Mouse (Mus musculus): ENCODE results near the gene Olfr58. TPM values are rescaled to one million over a fixed set of nuclear protein-coding genes. Genes with fewer than 3 reads are reported as not detected.
"Not testable (repeated sequence)": the region's sequence is repeated elsewhere in the genome, so short reads cannot be mapped to it uniquely, and the experiment has no call there.

The Olfr58 gene
- not detected in 2 replicates for polyA plus RNA-seq (2015; fragmentation: Nextera tagmentation; extraction: Ambion mirVana)

DNA sequence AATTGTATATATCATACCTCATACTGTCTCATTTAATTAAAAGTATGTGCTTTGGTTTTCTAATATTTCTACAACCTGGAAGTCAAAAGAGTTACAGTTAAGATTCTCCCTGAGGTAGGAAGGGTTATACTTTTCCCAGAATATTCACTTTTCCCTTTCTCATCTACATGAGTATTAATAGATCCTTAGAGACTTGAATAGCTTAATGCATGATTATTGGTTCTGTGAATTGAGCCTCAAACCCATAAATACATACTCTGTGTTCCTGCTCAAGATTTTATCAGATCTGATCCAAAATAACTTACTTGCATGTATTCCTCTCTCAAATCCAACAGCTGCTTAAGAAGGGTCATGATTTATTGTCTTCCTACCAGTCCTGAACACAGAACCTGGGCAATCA, at the start of gene Olfr58:
TSS of gene Olfr58 (plus strand) at position 301 of the 400 bp plus-strand sequence.
- DNase-seq (ENCODE audit: low spot score) = no peak

DNA sequence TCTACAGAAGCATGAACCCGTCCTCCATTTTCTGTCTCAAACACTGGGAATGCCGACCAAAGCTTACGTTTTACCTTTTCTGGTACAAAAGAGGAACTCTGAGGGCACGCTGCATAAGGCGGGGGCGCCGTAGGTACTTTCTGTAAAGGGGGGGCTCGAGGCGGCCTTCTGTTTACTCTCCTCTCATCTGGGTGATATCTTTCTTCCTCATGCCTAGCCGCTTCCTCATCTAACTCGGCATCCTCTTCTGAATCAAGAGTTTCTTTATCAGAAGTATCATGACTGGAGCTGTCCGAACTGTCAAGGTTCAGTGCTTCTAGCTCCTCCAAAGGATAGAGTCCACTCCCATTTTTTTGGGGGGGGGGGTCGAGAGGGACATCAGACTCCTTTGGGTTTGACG, 10.9 kb upstream of the Olfr58 start:
- no peak for DNase-seq (ENCODE audit: low spot score)

DNA sequence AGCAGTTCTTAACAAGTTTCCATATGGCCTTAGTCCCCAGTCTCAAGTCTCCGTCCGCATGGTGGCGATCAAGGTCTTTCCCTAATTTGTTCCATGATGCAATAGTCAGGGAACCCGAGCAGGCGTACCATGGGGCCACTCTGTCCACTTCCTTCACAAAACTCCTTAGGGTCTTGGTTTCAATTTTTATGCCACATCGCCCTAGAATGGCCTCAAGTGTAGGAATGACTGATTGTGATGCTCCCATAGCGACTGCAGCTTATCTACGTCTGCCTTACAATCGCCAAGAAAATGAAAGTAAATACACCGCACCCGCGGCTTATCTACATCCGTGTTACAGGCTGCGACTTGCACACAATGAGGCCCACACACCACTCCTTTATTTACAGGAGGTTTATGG, 10.4 kb upstream of the Olfr58 start:
- no peak for DNase-seq (ENCODE audit: low spot score)

DNA sequence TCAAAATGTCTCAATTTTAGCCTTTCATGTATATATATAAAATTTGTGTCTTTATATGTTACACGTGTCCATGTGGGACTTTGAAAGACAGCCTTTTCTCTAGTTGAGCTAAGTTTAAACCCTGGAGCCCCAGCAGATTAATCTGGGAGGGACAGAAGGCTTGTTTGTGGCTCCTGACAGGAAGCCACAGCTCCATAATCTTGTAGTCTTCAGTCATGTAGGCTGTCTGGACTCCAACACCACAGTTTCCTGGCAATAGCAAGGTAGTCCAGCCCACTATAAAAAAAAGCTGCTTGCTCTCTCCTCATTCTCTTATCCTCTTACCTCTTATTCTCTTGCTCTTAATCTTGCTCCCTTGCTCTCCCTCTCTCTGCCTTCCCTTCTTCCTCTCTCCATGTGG, 22.9 kb downstream of the Olfr58 start:
- no peak for DNase-seq (ENCODE audit: low spot score)

DNA sequence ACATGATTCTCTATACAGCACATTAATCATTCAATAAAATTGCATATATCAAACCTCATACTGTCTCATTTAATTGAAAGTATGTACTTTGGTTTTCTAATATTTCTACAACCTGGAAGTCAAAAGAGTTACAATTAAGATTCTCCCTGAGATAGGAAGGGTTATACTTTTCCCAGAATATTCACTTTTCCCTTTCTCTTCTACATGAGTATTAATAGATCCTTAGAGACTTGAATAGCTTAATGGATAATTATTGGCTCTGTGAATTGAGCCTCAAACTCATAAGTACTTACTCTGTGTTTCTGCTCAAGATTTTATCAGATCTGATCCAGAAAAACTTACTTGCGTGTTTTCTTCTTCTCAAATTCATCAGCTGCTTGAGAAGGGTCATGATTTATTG, 24.5 kb downstream of the Olfr58 start, which contains the start of gene Olfr859:
TSS of gene Olfr859 (plus strand) at position 301 of the 400 bp plus-strand sequence.
- not testable (repeated sequence) for DNase-seq (ENCODE audit: low spot score)

Other genes starting within 250 kb of the Olfr58 start
- gene Olfr853, start 239.2 kb upstream of the Olfr58 start, polyA plus RNA-seq (2015; fragmentation: Nextera tagmentation; extraction: Ambion mirVana) = not detected in 2 replicates
- not detected in 2 replicates for gene Olfr854, start 212.9 kb upstream of the Olfr58 start, polyA plus RNA-seq (2015; fragmentation: Nextera tagmentation; extraction: Ambion mirVana)
- not detected in 2 replicates for gene Olfr855, start 197.7 kb upstream of the Olfr58 start, polyA plus RNA-seq (2015; fragmentation: Nextera tagmentation; extraction: Ambion mirVana)
- 16.5 and 18.1 TPM in 2 replicates for gene Zfp317, start 158.2 kb upstream of the Olfr58 start, polyA plus RNA-seq (2015; fragmentation: Nextera tagmentation; extraction: Ambion mirVana)
- not detected in 2 replicates for gene Olfr857, start 70.8 kb upstream of the Olfr58 start, polyA plus RNA-seq (2015; fragmentation: Nextera tagmentation; extraction: Ambion mirVana)
- not detected in 2 replicates for gene Olfr859, start 24.6 kb downstream of the Olfr58 start, polyA plus RNA-seq (2015; fragmentation: Nextera tagmentation; extraction: Ambion mirVana)
- not detected in 2 replicates for gene Olfr860, start 69.5 kb downstream of the Olfr58 start, polyA plus RNA-seq (2015; fragmentation: Nextera tagmentation; extraction: Ambion mirVana)
- gene Olfr862, start 107.7 kb downstream of the Olfr58 start, polyA plus RNA-seq (2015; fragmentation: Nextera tagmentation; extraction: Ambion mirVana) = not detected in 2 replicates
- 0.38 and 0.46 TPM in 2 replicates for gene Olfr77, start 136.6 kb downstream of the Olfr58 start, polyA plus RNA-seq (2015; fragmentation: Nextera tagmentation; extraction: Ambion mirVana)
- gene Olfr866, start 247.8 kb downstream of the Olfr58 start, polyA plus RNA-seq (2015; fragmentation: Nextera tagmentation; extraction: Ambion mirVana) = not detected in 2 replicates

Data from thymus, postnatal 0 days (tissue).